Mouse (Mus musculus) bone marrow macrophage, adult 2 months (primary cell): ENCODE results near the gene Sept3.

ENCODE experiments used
- CTCF ChIP-seq: IDR thresholded peaks from 2 replicates; pipeline ENCODE4 v1.5.1; 2012; ENCODE audit warnings: low read depth, mild to moderate bottlenecking, low read length, moderate library complexity
- POLR2A ChIP-seq: IDR thresholded peaks from 2 replicates; pipeline ENCODE4 v1.6.1; 2012; ENCODE audit warnings: mild to moderate bottlenecking, low read depth, low read length, borderline replicate concordance

DNA sequence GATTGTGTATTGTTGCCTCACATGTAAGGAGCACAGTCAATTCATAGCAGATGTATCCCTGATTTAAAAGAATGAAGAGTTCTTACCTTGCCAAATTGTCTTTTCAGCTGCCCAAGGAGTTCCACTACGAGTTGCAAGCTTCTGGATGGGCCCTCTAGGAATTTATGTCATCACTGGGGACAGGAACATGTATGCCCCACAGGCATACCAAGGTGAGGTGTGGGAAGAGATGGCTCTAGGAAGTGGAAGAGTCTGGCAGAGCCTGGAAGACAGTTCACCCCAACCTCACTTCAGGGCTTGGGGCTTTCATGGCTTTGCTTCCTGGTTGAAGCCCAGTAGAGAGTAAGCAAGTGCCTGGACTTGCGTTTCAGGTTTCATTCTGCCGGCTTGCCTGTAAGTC, 33.7 kb downstream of the Sept3 start:
- TF ChIP-seq CTCF, result no peak
- TF ChIP-seq POLR2A, result no peak
